Mouse (Mus musculus): ENCODE results near the gene Samhd1.

DNA sequence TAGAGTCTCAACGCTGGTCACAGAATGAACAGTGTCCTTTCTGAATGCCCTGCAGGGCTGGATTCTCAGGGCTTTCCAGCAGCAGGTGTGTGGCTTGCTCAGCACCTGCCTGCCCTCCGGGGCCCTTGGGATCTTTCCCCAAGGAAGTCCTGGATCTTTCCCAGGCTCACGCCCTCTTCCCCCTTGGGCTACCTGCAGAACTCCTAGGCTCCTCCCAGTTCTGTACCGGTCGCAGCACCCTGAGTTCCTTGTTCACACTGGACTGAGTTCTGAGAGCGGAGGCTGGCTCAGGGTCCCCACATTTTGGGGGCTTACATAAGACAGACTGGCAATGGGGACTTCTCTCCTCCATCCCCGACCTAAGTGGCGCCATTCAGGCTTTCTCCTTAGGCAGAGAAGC lies 75.9 kb downstream of the Samhd1 start:
- peak; percentile 50; the same call in 1 of the 2 replicates for TF ChIP-seq EP300 (IDR thresholded peaks at IDR 0.05; ENCODE audit: insufficient read depth, low read depth, low read length)
- no peak for TF ChIP-seq CTCF (IDR thresholded peaks at IDR 0.05; ENCODE audit: low read depth, low read length)
